ENCODE assay signal across 19 mouse cellular contexts in genomic region chr1:106210461-106210860, GRCm38 (mm10).
"Had no signal": no experiment of that assay in that cellular context is flagged by ENCODE, and none has a peak within 500 bp of the region (broad histone marks: within the 10 kb centered on the region; RNA-seq: fewer than 3 reads in every experiment).

No protein-coding gene starts in this region.

- H3K27ac ChIP-seq: liver, embryonic 15.5 days; lung, embryonic 15.5 days; macrophage; midbrain, embryonic 12.5 days; neural tube, embryonic 13.5 days; stomach, embryonic 15.5 days; stomach, postnatal 0 days had no signal

- H3K36me3 ChIP-seq: liver, embryonic 15.5 days; lung, embryonic 15.5 days; midbrain, embryonic 12.5 days; neural tube, embryonic 13.5 days; stomach, embryonic 15.5 days had no signal

- H3K9ac ChIP-seq: liver, embryonic 15.5 days; liver, postnatal 0 days; lung, embryonic 15.5 days; midbrain, embryonic 12.5 days; neural tube, embryonic 13.5 days; stomach, embryonic 15.5 days had no signal

- H3K4me3 ChIP-seq: liver, embryonic 15.5 days; lung, embryonic 15.5 days; midbrain, embryonic 12.5 days; neural tube, embryonic 13.5 days; stomach, embryonic 15.5 days had no signal

- H3K27me3 ChIP-seq: liver, embryonic 15.5 days; lung, embryonic 15.5 days; megakaryocyte, embryonic 14.5 days; midbrain, embryonic 12.5 days; neural tube, embryonic 13.5 days; stomach, embryonic 15.5 days had no signal

- ATAC-seq: liver, postnatal 0 days; lung, postnatal 0 days; midbrain, embryonic 16.5 days had no signal

- H3K4me2 ChIP-seq: liver, embryonic 15.5 days; lung, embryonic 15.5 days; midbrain, embryonic 12.5 days; neural tube, embryonic 13.5 days; stomach, embryonic 15.5 days had no signal

- H3K4me1 ChIP-seq: liver, embryonic 15.5 days had no signal

- DNase-seq: liver, postnatal 0 days; lung, adult 2 months; lung, postnatal 14 days; lung, postnatal 36 days; midbrain, embryonic 14.5 days; right cerebral cortex, postnatal 14 days; thymus, adult 2 months; thymus, postnatal 25 days; thymus, postnatal 4 days had no signal

- H3K9me3 ChIP-seq: liver, embryonic 15.5 days; lung, embryonic 15.5 days; megakaryocyte, embryonic 14.5 days; stomach, embryonic 15.5 days had no signal
